Mouse (Mus musculus): ENCODE measurements at regions not wholly inside any gene's neighbourhood (a gene's known extent, or its start where the extent isn't known, plus 50 kb on each side); places are given as distances from the start of the nearest gene placed in this dataset.

DNA sequence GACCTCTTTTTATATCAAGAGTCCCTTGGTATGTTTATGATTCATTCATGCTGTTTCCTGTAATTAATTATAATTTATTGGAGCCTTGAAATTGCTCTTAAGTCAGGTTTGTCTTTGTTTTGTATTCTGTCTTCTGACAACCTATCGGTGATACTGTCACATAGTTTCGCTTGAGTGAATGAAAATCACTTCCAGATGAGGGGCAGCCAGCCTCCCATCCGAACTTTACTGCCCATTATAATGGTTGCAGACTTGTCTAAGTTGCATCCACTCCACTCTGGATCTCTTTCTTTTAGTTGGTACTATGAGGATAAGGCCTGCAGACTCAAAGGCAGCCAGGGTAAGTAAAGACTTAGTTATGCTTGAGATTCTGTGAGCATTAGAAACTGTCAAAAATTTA lies 830.3 kb upstream of the Adgrl2 start:
- TF ChIP-seq POLR2A (IDR thresholded peaks at IDR 0.05; ENCODE audit: low read depth, low read length) = no peak
- TF ChIP-seq TBP (conservative IDR thresholded peaks at IDR 0.05; ENCODE audit: low read depth, low read length) = no peak
- TF ChIP-seq E2F4 (IDR thresholded peaks at IDR 0.05; ENCODE audit: insufficient replicate concordance, low read depth, low read length) = no peak
- TF ChIP-seq USF1 (IDR thresholded peaks at IDR 0.05; ENCODE audit: low read depth, low read length) = no peak
- TF ChIP-seq CTCF (conservative IDR thresholded peaks at IDR 0.05 in 1 of 2, IDR thresholded peaks at IDR 0.05 in 1 of 2; ENCODE audit: low read depth in 2 of 2, low read length in 2 of 2) = no peak
- TF ChIP-seq MYC (IDR thresholded peaks at IDR 0.05; ENCODE audit: low read depth, low read length) = no peak
- no peak for TF ChIP-seq RAD21 (IDR thresholded peaks at IDR 0.05; ENCODE audit: low read depth, low read length)
- TF ChIP-seq ZMIZ1 (IDR thresholded peaks at IDR 0.05; ENCODE audit: low read depth, low read length) = no peak
- TF ChIP-seq JUND (conservative IDR thresholded peaks at IDR 0.05; ENCODE audit: low read depth, low read length) = no peak
